Mouse (Mus musculus) forelimb bud, embryonic 11.5 days (tissue): ENCODE measurements around the gene Gm20388.
"Not testable (repeated sequence)": the region's sequence is repeated elsewhere in the genome, so short reads cannot be mapped to it uniquely, and the experiment has no call there.

Experiments
- DNase-seq: peaks from one replicate; pipeline ENCODE4 v3.0.0-alpha.2; 2012; ENCODE audit warnings: low read depth, low spot score

The Gm20388 gene

GRCm38 (mm10) chr8:123047827-123048226 is 3137.2 kb downstream of the Gm20388 start:
- no peak for DNase-seq

DNA sequence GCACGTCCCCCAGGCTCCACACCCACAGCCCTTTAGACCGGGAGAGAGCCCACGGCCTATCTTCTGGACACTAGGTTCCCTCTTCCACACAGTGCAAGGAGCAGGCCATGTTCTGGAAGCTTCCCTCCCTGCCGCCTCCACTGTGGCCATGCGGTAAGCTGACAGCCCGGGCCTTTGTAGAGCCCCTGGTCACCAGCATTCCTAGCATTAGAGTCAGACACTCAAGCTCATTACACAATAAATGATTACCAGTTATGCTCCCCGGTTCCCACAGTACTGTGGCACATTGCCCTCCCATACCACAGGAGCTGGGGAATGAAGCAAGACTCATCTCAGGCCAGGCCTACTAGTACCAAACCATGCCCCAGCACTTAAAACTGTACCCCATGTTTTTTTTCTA is 3137.8 kb downstream of the Gm20388 start:
- no peak for DNase-seq

DNA sequence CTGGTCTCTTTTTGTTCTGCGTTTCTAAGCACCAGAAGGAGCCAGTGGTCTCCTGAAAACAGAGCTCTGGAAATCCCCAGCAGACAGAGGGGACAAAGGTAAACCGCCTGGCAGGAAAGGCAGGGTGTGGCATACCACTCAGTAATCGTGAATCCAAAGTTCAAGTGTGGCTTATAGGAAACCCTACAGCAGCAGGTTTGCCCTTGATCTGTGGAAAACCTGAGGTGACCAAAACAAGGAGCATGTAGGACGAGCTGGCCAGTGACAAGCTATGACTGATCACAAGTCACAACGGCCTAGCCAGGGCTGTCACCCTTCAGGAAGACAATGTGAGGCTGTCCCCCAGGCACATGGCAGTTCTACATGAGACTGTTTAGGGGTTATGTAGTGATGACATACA is 3140.8 kb downstream of the Gm20388 start:
- no peak for DNase-seq

DNA sequence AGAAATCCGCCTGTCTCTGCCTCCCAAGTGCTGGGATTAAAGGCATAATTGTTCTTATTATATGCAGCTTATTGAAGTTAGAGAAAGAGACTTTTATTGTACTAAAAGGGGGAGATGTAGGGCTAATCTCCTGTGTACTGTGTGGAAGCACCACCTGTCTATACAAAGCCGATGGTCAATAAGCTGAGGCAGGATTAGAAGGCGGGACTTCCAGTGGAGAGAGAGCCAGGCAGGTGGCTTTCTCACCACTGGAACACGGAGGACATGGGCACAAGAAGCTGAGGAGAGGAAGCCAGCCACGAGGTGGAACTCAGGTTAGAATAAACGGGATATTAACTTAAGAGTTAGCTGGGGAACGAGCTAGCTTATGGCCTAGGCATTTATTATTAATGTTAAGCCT is 3152.1 kb downstream of the Gm20388 start, which contains the start of gene Spg7:
Spg7 (plus strand) TSS at position 222 of the 400 bp plus-strand sequence.
- DNase-seq = no peak

DNA sequence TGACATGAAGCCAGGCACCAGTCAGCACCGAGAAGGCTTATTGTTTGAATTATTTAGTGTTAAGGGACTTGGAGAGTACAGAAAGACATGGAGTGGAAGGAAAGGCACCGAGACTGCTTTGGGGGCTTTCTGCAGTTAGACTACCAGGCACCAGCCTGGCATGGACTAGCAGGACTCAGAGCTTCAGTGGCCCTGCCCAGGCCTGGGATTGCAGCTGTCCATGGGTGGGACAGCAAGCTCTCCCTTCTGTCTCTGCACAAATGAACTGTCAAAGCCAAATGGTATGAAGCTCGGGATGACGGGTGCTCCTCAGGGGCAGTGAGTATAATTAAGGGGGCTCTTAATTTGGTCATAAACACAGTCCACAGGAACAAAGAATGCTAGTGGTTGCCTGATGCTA is 3153.4 kb downstream of the Gm20388 start:
- no peak for DNase-seq

DNA sequence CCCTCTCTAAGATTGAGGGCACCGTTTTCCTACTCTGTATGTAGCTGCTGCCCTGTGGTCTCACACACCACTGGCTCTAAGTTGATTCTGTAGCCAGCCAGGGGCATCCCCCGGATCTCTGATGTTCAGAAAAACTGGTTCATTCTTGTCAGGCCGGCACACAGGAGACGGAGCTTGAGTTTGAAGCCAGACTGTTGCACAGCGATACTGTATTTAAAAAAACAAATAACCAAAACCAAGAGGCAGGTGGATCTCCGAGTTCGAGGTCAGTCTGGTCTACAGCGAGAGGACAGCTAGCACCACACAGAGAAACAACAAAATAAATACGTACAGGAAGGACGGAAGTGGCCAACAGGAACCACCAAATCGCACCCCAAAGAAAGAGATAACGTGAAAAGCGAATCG is 3154.2 kb downstream of the Gm20388 start:
- DNase-seq = no peak

DNA sequence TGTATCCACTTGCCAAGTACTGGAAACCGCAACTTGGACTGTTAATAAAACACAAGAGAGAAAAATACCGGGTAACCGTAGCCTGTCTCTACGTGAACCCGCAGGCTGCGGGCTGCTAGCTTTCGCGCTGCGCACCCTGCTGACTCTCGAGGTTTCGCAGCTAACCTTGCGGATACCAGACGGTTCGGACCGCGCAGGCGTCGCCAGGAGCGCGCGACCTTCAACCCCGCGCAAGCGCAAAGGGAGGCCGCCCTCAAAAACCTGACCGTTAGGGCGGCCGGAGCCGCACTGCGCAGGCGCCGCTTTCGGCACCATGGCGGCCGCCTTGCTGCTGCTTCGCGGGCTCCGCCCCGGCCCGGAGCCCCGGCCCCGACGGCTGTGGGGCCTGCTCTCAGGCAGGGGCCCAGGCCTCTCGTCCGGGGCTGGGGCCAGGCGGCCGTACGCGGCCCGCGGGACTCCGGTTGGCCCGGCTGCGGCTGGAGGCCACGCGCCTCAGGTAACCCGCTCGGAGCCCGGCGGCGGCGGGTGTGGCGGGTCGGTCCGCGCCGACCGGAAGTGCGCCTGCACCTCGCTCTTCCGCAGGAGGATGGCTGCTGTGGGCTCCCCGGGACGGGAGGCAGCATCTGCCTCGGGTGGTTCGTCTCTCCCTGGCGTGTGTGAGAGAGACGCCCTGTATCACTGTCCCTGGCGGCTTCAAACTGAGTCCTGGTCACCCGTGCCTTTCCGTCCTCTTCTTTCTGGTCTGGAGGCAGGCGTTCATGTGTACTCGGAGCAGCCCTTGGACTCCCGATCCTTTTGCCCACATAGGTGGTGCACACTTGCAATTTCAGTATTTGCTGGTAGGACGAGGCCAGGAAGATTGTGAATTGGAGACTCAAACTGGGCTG is 3154.8 kb downstream of the Gm20388 start:
- DNase-seq = peak; percentile 97

DNA sequence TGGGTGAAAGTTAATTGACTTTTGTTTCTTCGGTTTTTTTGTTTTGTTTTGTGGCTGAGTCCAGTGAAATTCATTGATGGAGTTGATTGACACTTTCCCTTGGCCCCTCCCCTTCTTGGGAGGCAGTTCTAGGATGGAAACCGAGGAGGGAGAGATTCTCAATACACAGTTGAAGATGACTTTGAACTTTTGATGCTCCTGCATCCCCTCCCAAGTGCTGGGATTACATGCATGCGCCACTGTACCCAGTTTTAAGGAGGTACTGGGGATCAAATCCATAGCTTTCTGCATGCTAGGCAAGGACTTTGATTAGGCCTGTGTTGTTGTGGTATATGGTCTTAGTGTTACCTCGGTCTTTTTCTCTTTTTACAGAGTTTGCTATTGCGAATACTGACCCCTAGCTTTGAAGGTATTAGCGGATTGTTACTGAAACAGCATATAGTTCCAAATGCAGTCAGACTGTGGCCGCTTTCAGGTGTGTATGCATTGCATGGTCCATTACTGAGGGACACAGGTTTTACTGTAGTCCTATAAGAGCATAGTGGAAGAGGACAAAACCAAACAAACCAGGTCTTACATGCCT is 3155.6 kb downstream of the Gm20388 start:
- DNase-seq = peak; percentile 32

- DNase-seq = no peak
Observed at GRCm38 (mm10) chr8:123071176-123071575, 3160.5 kb downstream of the Gm20388 start.

DNA sequence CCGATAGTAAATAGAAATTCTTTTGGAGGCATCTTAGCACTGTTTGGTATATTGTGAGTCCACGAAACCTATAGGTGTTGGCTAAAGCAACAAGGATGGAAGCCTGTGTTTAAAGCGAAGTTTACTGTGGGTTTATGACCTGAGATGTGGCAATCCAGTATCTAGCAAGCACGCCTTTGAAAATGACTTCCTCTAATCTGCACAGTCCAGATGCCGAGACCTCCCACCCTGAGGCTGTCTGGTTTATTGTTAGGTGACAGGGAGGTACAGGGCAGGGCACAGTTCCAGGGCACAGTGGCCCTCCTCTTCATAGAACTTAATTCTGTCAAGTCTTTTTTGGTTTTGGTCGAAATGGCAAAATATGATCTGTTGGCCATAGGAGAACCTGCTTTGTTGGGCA is 3166.6 kb downstream of the Gm20388 start:
- no peak for DNase-seq

DNA sequence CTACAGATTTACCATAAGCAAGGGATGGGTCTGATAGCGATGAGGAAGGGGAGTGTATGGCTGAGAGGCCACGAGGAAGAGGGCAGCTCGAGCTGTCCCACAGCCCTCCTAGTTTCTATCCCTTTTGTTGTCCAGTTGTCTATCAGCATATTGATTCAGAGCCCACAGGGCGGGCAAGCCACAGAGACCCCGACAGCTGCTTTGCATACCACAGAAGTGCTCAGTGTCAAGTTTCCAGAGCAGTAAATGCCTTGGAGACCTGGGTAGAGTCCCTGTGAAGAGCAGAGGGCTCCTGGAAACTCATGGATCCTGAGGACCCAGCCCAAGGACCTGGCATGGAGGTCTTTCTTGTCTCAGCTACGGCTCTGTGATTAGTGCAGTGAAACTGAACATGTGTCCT is 3172.4 kb downstream of the Gm20388 start:
- DNase-seq = no peak

DNA sequence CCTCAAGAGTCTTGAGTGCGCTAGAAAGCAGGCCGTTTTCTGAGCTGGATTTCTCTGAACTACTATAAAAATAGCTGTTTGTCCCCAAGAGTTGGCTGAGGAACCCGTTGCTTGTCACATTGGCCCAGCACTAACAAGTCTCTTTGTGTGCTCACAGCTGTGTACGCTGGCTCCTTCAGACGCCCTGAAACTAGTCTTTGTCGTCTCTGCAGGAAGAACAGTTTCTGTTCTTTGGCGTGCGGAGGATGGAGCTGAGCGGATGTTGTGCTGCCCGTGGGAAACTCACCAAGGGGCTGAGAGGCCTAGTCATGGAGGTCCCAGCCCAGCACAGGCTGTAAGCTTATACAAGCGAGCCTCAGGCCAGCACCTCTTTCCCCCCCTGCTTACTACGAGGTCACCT is 3173.0 kb downstream of the Gm20388 start:
- no peak for DNase-seq

DNA sequence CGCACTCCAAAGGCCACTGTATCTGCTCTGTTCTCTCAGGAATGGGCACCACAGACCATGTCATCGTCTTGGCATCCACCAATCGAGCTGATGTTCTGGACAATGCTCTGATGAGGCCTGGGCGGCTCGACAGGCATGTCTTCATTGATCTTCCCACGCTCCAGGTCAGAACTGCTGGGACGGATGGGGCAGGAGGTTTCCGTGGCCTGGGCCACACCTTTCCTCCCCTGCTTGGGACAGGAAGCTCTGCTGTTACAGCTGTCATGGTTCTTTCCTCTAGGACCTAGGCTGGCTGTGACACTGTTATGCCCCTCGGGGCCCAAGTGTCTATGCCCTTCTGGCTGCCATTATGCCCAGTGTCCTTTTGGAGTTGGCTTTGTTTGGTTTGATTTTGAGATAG is 3176.6 kb downstream of the Gm20388 start:
- DNase-seq = no peak

- DNase-seq = no peak
Observed at GRCm38 (mm10) chr8:123097216-123097615, 3186.6 kb downstream of the Gm20388 start.

DNA sequence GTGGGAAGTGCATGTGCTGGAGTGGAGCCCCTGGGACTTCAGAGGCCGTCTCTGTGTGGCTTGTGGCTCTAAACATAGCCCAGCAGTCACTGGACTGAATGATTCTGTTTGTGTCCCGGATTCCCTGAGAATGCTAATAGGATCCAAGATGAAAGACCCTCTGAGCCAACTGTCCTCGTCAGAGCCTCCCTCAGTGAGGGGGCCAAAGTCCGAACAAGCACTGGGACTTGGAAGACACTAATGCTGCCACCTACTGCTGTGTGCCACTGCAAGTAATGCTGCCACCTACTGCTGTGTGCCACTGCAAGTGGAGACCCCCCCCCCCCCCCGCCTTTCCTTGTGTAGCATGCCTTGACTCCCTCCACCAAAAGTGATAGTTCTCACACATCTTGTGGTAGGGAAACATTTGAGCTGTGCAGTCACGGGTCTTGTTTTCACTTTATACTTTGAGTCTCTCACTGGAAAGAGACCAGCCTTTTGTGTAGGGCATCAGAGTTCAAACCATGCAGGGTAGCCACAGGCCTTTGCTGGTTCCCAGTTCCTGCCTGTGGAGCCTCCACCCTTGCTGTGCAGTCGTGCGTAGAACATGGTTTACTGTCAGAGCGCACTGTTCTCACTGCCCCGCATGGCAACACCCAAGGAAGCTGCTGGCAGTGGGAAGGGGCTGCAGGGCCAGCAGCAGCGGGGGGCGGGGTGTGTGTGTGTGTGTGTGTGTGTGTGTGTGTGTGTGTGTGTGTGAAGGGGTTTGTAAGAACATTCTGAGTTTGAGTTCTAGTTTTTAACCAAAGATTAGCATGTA is 3187.3 kb downstream of the Gm20388 start:
- no peak for DNase-seq

- no peak for DNase-seq
Observed at GRCm38 (mm10) chr8:123100288-123100687, 3189.6 kb downstream of the Gm20388 start.

GRCm38 (mm10) chr8:123101244-123101643 is 3190.6 kb downstream of the Gm20388 start:
- no peak for DNase-seq

DNA sequence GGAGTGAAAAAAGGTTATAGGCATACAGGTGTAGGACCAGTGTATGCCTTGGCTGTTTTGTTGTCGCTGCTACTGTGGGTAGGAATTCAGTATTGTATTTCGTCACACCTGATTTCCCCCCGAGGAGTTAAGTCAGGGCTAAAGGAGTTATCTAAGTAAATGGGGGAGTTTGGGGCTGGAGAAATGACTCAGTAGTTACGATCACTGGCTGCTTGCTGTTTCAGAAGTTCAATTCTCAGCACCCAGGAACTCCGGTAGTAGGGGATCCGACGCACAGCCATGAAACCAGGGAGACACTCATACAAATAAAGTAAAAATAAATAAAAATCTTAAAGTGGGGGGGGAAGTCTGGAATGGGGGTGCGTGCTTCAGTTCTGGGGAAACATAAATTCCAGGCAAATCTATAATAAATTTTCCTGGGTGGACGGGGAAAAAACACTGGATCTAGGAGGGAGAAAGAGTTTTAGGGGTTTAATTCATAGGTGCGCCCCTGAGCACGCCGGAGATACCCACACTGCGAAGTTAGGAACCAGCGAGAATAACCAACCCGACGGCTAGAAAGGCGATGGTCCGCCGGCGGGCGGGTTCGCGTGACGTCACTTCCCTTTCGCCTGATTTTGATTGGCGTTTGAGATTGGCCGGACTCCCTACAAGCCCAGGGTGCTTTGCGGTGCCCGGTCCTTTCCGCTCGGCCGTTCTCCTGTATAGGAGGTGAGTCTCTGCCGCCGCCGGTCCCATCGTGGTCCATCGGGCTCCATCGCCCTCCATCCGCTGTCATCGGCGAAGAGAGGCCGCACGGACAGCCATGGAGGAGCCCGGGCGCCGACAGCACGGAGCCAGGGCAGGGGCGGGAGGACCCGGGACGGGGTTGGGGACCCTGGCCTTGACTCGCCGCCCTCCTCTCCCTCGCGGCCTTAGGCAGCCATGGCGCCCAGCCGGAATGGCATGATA is 3191.4 kb downstream of the Gm20388 start, which contains the start of gene Rpl13:
Rpl13 (plus strand) TSS at position 616 of the 951 bp plus-strand sequence.
- peak; percentile 97 for DNase-seq

GRCm38 (mm10) chr8:123102855-123103254 is 3192.2 kb downstream of the Gm20388 start:
- not testable (repeated sequence) for DNase-seq

DNA sequence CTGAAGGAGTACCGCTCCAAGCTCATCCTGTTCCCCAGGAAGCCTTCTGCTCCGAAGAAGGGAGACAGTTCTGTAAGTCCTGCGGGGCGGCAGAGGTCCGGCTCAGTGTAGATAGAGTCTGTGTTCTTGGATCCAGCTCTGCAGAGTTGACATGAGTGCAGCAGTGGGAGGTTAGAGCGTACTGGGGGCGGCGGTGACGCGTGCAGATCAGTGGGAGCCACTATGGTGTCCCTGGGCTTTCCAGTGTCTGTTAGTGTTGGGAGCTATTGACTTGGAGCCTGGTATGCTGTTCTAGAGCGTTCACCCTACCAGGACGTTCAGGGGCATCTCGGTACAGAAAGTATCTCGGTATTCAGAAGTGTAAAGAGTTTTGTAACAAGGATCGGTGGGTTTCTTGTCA is 3192.6 kb downstream of the Gm20388 start:
- DNase-seq = no peak
